Comparison of ENCODE assay signal across 8 mouse cellular contexts in the genomic region with DNA sequence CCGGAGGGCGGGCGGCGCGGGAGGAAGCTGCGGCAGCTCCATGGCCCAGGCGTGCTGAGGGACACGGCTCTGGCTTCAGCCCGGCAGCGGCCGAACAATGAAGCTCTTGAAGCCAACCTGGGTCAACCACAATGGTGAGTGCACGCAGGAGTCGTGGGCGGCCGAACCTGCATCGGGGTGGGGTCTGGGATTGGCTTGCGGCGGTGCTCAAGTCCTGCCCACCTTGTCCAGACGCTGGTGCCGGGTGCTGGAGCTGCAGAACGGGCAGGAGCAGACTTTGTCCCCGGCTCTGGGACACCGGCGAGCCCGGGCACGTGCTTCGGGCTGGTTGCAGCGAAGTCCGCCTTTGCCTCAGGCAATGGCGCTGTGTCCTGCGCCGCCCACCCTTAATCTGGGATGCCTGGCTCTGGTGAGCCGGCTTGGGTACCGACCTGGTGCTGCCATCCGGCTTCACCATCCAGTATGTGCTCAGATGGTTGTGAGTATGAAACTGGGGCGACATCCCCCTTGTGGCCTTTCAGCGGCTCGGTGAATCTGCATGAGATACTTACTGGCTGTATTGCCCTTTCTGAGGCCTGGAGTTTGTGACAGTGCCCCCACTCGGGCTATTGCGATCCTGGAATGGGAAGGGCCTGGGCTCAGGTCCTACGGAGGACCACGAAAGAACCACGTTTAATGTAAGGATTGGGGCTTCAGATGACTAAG. TPM values are rescaled to one million over a fixed set of nuclear protein-coding genes. Genes with fewer than 3 reads are reported as not detected.
A peak's percentile ranks its signal among the peaks of the same experiment; 100 is the strongest.
DNase-seq lines count a peak whose midpoint lies in the region; ATAC-seq and TF ChIP-seq lines count a peak whose summit lies in the region.

No protein-coding gene starts in this region.

- H3K27ac ChIP-seq in bone marrow macrophage, adult 2 months (ENCODE audit: insufficient read depth, low read depth, low read length) = peak overlapping the region; percentile 24
- H3K27ac ChIP-seq in heart, embryonic 16.5 days (ENCODE audit: low read length) = peak overlapping the region; percentile 95
- H3K27ac ChIP-seq in liver, embryonic 16.5 days (ENCODE audit: low read length) = peak overlapping the region; percentile 98
- H3K27ac ChIP-seq in neural tube, embryonic 11.5 days (ENCODE audit: low read depth, low read length) = peak overlapping the region; percentile 72

- no peaks in the 10 kb centered on the region for H3K27me3 ChIP-seq in heart, embryonic 16.5 days (ENCODE audit: control insufficient read depth, insufficient read depth, low read length)
- H3K27me3 ChIP-seq in liver, embryonic 16.5 days (ENCODE audit: control insufficient read depth, insufficient read depth, low read depth, low read length) = no peaks in the 10 kb centered on the region
- H3K27me3 ChIP-seq in neural tube, embryonic 11.5 days (ENCODE audit: control insufficient read depth, insufficient read depth, low read length) = no peaks in the 10 kb centered on the region

- DNase-seq in CD8-positive naive resting alpha-beta T cell, adult 2 months (ENCODE audit: low read depth in 2 of 2, low spot score in 2 of 2) = peak; percentile 54 to 66
- peak; percentile 41 for DNase-seq in fibroblast of lung, adult 2 months (ENCODE audit: low read depth)
- DNase-seq in kidney, postnatal 25 days = peak; percentile 59 to 86
- DNase-seq in neural tube, embryonic 11.5 days (ENCODE audit: low spot score) = peak; percentile 80
- peak; percentile 70 for DNase-seq in testis, postnatal 10 days (ENCODE audit: low spot score)

- peaks cover 14% of the 10 kb centered on the region for H3K36me3 ChIP-seq in heart, embryonic 16.5 days (ENCODE audit: control insufficient read depth, insufficient read depth)
- peaks cover 3% of the 10 kb centered on the region; the same call in 1 of the 2 replicates for H3K36me3 ChIP-seq in liver, embryonic 16.5 days (ENCODE audit: control insufficient read depth, insufficient read depth)
- peaks cover 3% of the 10 kb centered on the region for H3K36me3 ChIP-seq in neural tube, embryonic 11.5 days (ENCODE audit: control insufficient read depth, insufficient read depth, low read length)

- no peak for TF ChIP-seq POLR2A in bone marrow macrophage, adult 2 months (IDR thresholded peaks at IDR 0.05; ENCODE audit: borderline replicate concordance, low read depth, low read length)

- H3K4me3 ChIP-seq in bone marrow macrophage, adult 2 months (ENCODE audit: insufficient read depth, low read length) = peak overlapping the region; percentile 87
- peak overlapping the region; percentile 90 for H3K4me3 ChIP-seq in heart, embryonic 16.5 days (ENCODE audit: low read length)
- H3K4me3 ChIP-seq in liver, embryonic 16.5 days (ENCODE audit: low read depth, low read length) = peak overlapping the region; percentile 93
- H3K4me3 ChIP-seq in neural tube, embryonic 11.5 days (ENCODE audit: low read depth, low read length) = peak overlapping the region; percentile 95

- peak overlapping the region; percentile 91 for H3K9ac ChIP-seq in heart, embryonic 16.5 days (ENCODE audit: low read length)
- H3K9ac ChIP-seq in liver, embryonic 16.5 days (ENCODE audit: low read depth, low read length) = peak overlapping the region; percentile 91
- peak overlapping the region; percentile 90 for H3K9ac ChIP-seq in neural tube, embryonic 11.5 days (ENCODE audit: low read length)

- H3K4me2 ChIP-seq in heart, embryonic 16.5 days (ENCODE audit: low read depth, low read length) = peak overlapping the region; percentile 91
- peak overlapping the region; percentile 98 for H3K4me2 ChIP-seq in liver, embryonic 16.5 days (ENCODE audit: low read depth, low read length)
- H3K4me2 ChIP-seq in neural tube, embryonic 11.5 days (ENCODE audit: low read depth) = peak overlapping the region; percentile 55

- TF ChIP-seq CTCF in bone marrow macrophage, adult 2 months (IDR thresholded peaks at IDR 0.05; ENCODE audit: low read depth, low read length) = no peak

- no peaks in the 10 kb centered on the region for H3K9me3 ChIP-seq in heart, embryonic 16.5 days (replicated peaks; ENCODE audit: control insufficient read depth, low read length)
- no peaks in the 10 kb centered on the region for H3K9me3 ChIP-seq in liver, embryonic 16.5 days (replicated peaks; ENCODE audit: control insufficient read depth, low read length)
- no peaks in the 10 kb centered on the region for H3K9me3 ChIP-seq in neural tube, embryonic 11.5 days (ENCODE audit: control insufficient read depth, low read length)

- under 1% methylated on average over 36 of the region's 43 CpGs for WGBS in heart, embryonic 16.5 days
- WGBS in liver, embryonic 16.5 days (ENCODE audit: insufficient replicate concordance) = under 1% methylated on average over 43 of the region's 43 CpGs
- WGBS in neural tube, embryonic 11.5 days = 0% methylated on average over 39 of the region's 43 CpGs

- peak; percentile 16 for ATAC-seq in heart, embryonic 16.5 days (replicated peaks; ENCODE audit: extremely low read depth, insufficient read depth, low FRiP score)
- peak; percentile 4 for ATAC-seq in liver, embryonic 16.5 days (ENCODE audit: low read depth)
- peak; percentile 29 for ATAC-seq in neural tube, embryonic 11.5 days (ENCODE audit: insufficient read depth, low FRiP score, low TSS enrichment)

- H3K4me1 ChIP-seq in bone marrow macrophage, adult 2 months (ENCODE audit: control insufficient read depth, insufficient read depth, low read length) = peaks cover 16% of the 10 kb centered on the region
- peaks cover 12% of the 10 kb centered on the region for H3K4me1 ChIP-seq in heart, embryonic 16.5 days (ENCODE audit: control insufficient read depth, insufficient read depth, low read length)
- peaks cover 22% of the 10 kb centered on the region for H3K4me1 ChIP-seq in liver, embryonic 16.5 days (ENCODE audit: control insufficient read depth, low read depth, low read length)
- H3K4me1 ChIP-seq in neural tube, embryonic 11.5 days (ENCODE audit: control insufficient read depth, insufficient read depth, low read length) = 0 out of 2 replicates have a peak, but pooled peaks cover 2% of the 10 kb centered on the region

RNA-seq across cellular contexts. Expression of a gene that starts 0.7 kb away (rescaled TPM):
- polyA plus RNA-seq in bone marrow macrophage, adult 2 months (2012; ENCODE audit: insufficient read depth, insufficient read length, missing spikeins) = 20.1 and 23.8 TPM in 2 replicates
- 8.0 and 9.0 TPM in 2 replicates for polyA plus RNA-seq in heart, embryonic 16.5 days (2015; fragmentation: Nextera tagmentation; extraction: Ambion mirVana)
- 2.2 and 3.0 TPM in 2 replicates for polyA plus RNA-seq in liver, embryonic 16.5 days (2015; fragmentation: Nextera tagmentation; extraction: Ambion mirVana)
- polyA plus RNA-seq in neural tube, embryonic 11.5 days (2014; fragmentation: Nextera tagmentation; extraction: Ambion mirVana) = 12.8 and 14.6 TPM in 2 replicates

RNA-seq across cellular contexts. Expression of a gene that starts 0.9 kb away (rescaled TPM):
- polyA plus RNA-seq in bone marrow macrophage, adult 2 months (2012; ENCODE audit: insufficient read depth, insufficient read length, missing spikeins) = 50.2 and 50.6 TPM in 2 replicates
- 94.4 and 110 TPM in 2 replicates for polyA plus RNA-seq in heart, embryonic 16.5 days (2015; fragmentation: Nextera tagmentation; extraction: Ambion mirVana)
- 46.4 and 51.8 TPM in 2 replicates for polyA plus RNA-seq in liver, embryonic 16.5 days (2015; fragmentation: Nextera tagmentation; extraction: Ambion mirVana)
- polyA plus RNA-seq in neural tube, embryonic 11.5 days (2014; fragmentation: Nextera tagmentation; extraction: Ambion mirVana) = 86.3 and 91.1 TPM in 2 replicates

RNA-seq across cellular contexts. Expression of a gene that starts 41.2 kb away (rescaled TPM):
- not detected in 2 replicates for polyA plus RNA-seq in bone marrow macrophage, adult 2 months (2012; ENCODE audit: insufficient read depth, insufficient read length, missing spikeins)
- not detected in 2 replicates for polyA plus RNA-seq in heart, embryonic 16.5 days (2015; fragmentation: Nextera tagmentation; extraction: Ambion mirVana)
- not detected in 2 replicates for polyA plus RNA-seq in liver, embryonic 16.5 days (2015; fragmentation: Nextera tagmentation; extraction: Ambion mirVana)
- not detected in 2 replicates for polyA plus RNA-seq in neural tube, embryonic 11.5 days (2014; fragmentation: Nextera tagmentation; extraction: Ambion mirVana)

RNA-seq across cellular contexts. Expression of a gene that starts 41.2 kb away (rescaled TPM):
- 15.1 and 15.5 TPM in 2 replicates for polyA plus RNA-seq in bone marrow macrophage, adult 2 months (2012; ENCODE audit: insufficient read depth, insufficient read length, missing spikeins)
- 39.6 and 40.0 TPM in 2 replicates for polyA plus RNA-seq in heart, embryonic 16.5 days (2015; fragmentation: Nextera tagmentation; extraction: Ambion mirVana)
- 16.4 and 18.1 TPM in 2 replicates for polyA plus RNA-seq in liver, embryonic 16.5 days (2015; fragmentation: Nextera tagmentation; extraction: Ambion mirVana)
- 17.7 and 19.7 TPM in 2 replicates for polyA plus RNA-seq in neural tube, embryonic 11.5 days (2014; fragmentation: Nextera tagmentation; extraction: Ambion mirVana)

Comparison
In these comparisons a context has a peak if more than half of its experiments do, and no peak if none do; other contexts are left out.
1. Peak in every context shown above with its lines: DNase-seq, ATAC-seq, H3K4me3 ChIP-seq and H3K27ac ChIP-seq.
2. H3K27ac ChIP-seq: peak in every context shown above with its lines; median percentile 98 in liver, embryonic 16.5 days; 95 in heart, embryonic 16.5 days; 72 in neural tube, embryonic 11.5 days; 24 in bone marrow macrophage, adult 2 months.